Mouse (Mus musculus): ENCODE measurements at regions not wholly inside any gene's neighbourhood (a gene's known extent, or its start where the extent isn't known, plus 50 kb on each side); places are given as distances from the start of the nearest gene placed in this dataset.

GRCm38 (mm10) chr5:118379245-118380051 is 134.4 kb downstream of the 2410131K14Rik start:
- Histone ChIP-seq H3K27ac (ENCODE audit: control insufficient read depth, insufficient read depth, low read depth, low read length, poor library complexity) (no peak overlapping the region), H3K4me1 (ENCODE audit: control insufficient read depth, insufficient read depth, low read length) (peaks cover 6% of the 10 kb centered on the region; the same call in 1 of the 2 replicates), H3K4me3 (replicated peaks; ENCODE audit: control insufficient read depth, low read depth, low read length) (no peak overlapping the region)
- no peak for TF ChIP-seq POLR2A (IDR thresholded peaks at IDR 0.05; ENCODE audit: borderline replicate concordance, control insufficient read depth, low read depth, low read length)
- no peak for TF ChIP-seq CTCF (IDR thresholded peaks at IDR 0.05; ENCODE audit: control insufficient read depth, insufficient read depth, low read length)
- 69% methylated on average over 24 of the region's 24 CpGs for WGBS

GRCm38 (mm10) chr5:118380052-118380421 is 135.0 kb downstream of the 2410131K14Rik start:
- Histone ChIP-seq H3K4me1 (ENCODE audit: control insufficient read depth, insufficient read depth, low read length) (peaks cover 3% of the 10 kb centered on the region; the same call in 1 of the 2 replicates), H3K4me3 (replicated peaks; ENCODE audit: control insufficient read depth, low read depth, low read length) (peak overlapping the region; percentile 79), H3K27ac (ENCODE audit: control insufficient read depth, insufficient read depth, low read depth, low read length, poor library complexity) (peak overlapping the region; percentile 85)
- TF ChIP-seq CTCF (IDR thresholded peaks at IDR 0.05; ENCODE audit: control insufficient read depth, insufficient read depth, low read length): no peak
- no peak for TF ChIP-seq POLR2A (IDR thresholded peaks at IDR 0.05; ENCODE audit: borderline replicate concordance, control insufficient read depth, low read depth, low read length)
- 28% methylated on average over 5 of the region's 5 CpGs for WGBS

- Histone ChIP-seq H3K27ac (ENCODE audit: control insufficient read depth, insufficient read depth, low read depth, low read length, poor library complexity) (peak overlapping the region; percentile 85), H3K4me1 (ENCODE audit: control insufficient read depth, insufficient read depth, low read length) (peaks cover 2% of the 10 kb centered on the region; the same call in 1 of the 2 replicates), H3K4me3 (replicated peaks; ENCODE audit: control insufficient read depth, low read depth, low read length) (peak overlapping the region; percentile 79)
- under 1% methylated on average over 45 of the region's 45 CpGs for WGBS
- TF ChIP-seq CTCF (IDR thresholded peaks at IDR 0.05; ENCODE audit: control insufficient read depth, insufficient read depth, low read length): no peak
Measured at GRCm38 (mm10) chr5:118380422-118381293, 135.6 kb downstream of the 2410131K14Rik start.

- under 1% methylated on average over 12 of the region's 12 CpGs for WGBS
- Histone ChIP-seq H3K27ac (ENCODE audit: control insufficient read depth, insufficient read depth, low read depth, low read length, poor library complexity) (peak overlapping the region; percentile 79), H3K4me3 (replicated peaks; ENCODE audit: control insufficient read depth, low read depth, low read length) (peak overlapping the region; percentile 79), H3K4me1 (ENCODE audit: control insufficient read depth, insufficient read depth, low read length) (peaks cover 2% of the 10 kb centered on the region; the same call in 1 of the 2 replicates)
- peak; percentile 36; the same call in 1 of the 2 replicates for TF ChIP-seq POLR2A (IDR thresholded peaks at IDR 0.05; ENCODE audit: borderline replicate concordance, control insufficient read depth, low read depth, low read length)
- TF ChIP-seq CTCF (IDR thresholded peaks at IDR 0.05; ENCODE audit: control insufficient read depth, insufficient read depth, low read length): no peak
Measured at GRCm38 (mm10) chr5:118381294-118381675, 136.3 kb downstream of the 2410131K14Rik start.

GRCm38 (mm10) chr5:118386126-118386525 is 141.1 kb downstream of the 2410131K14Rik start:
- TF ChIP-seq POLR2A (IDR thresholded peaks at IDR 0.05; ENCODE audit: borderline replicate concordance, control insufficient read depth, low read depth, low read length) (no peak), CTCF (IDR thresholded peaks at IDR 0.05; ENCODE audit: control insufficient read depth, insufficient read depth, low read length) (no peak)
- H3K27ac ChIP-seq (ENCODE audit: control insufficient read depth, insufficient read depth, low read depth, low read length, poor library complexity): no peak overlapping the region
- WGBS: 57% methylated on average over 4 of the region's 4 CpGs
- no peak overlapping the region for H3K4me3 ChIP-seq (replicated peaks; ENCODE audit: control insufficient read depth, low read depth, low read length)
- no peaks in the 10 kb centered on the region; the same call in 1 of the 2 replicates for H3K4me1 ChIP-seq (ENCODE audit: control insufficient read depth, insufficient read depth, low read length)

GRCm38 (mm10) chr5:118388419-118388818 is 143.4 kb downstream of the 2410131K14Rik start:
- Histone ChIP-seq H3K4me1 (ENCODE audit: control insufficient read depth, insufficient read depth, low read length) (no peaks in the 10 kb centered on the region), H3K4me3 (replicated peaks; ENCODE audit: control insufficient read depth, low read depth, low read length) (no peak overlapping the region), H3K27ac (ENCODE audit: control insufficient read depth, insufficient read depth, low read depth, low read length, poor library complexity) (no peak overlapping the region)
- TF ChIP-seq POLR2A (IDR thresholded peaks at IDR 0.05; ENCODE audit: borderline replicate concordance, control insufficient read depth, low read depth, low read length): no peak
- TF ChIP-seq CTCF (IDR thresholded peaks at IDR 0.05; ENCODE audit: control insufficient read depth, insufficient read depth, low read length): no peak
- WGBS: 90% methylated on average over 6 of the region's 6 CpGs

- TF ChIP-seq POLR2A (IDR thresholded peaks at IDR 0.05; ENCODE audit: borderline replicate concordance, control insufficient read depth, low read depth, low read length) (no peak), CTCF (IDR thresholded peaks at IDR 0.05; ENCODE audit: control insufficient read depth, insufficient read depth, low read length) (no peak)
- no peak overlapping the region for H3K27ac ChIP-seq (ENCODE audit: control insufficient read depth, insufficient read depth, low read depth, low read length, poor library complexity)
- 79% methylated on average over 7 of the region's 7 CpGs for WGBS
- H3K4me3 ChIP-seq (replicated peaks; ENCODE audit: control insufficient read depth, low read depth, low read length): no peak overlapping the region
- H3K4me1 ChIP-seq (ENCODE audit: control insufficient read depth, insufficient read depth, low read length): no peaks in the 10 kb centered on the region
Measured at GRCm38 (mm10) chr5:118390691-118391373, 145.8 kb downstream of the 2410131K14Rik start.

Data from bone marrow, adult 2 months (tissue).